Mouse (Mus musculus): ENCODE measurements around the gene Pf4. TPM values are rescaled to one million over a fixed set of nuclear protein-coding genes. Genes with fewer than 3 reads are reported as not detected.
"Not testable (repeated sequence)": the region's sequence is repeated elsewhere in the genome, so short reads cannot be mapped to it uniquely, and the experiment has no call there.

Gene Pf4
- total RNA-seq, 2 experiments from 2014 or later = 31.8 to 36.3 TPM

GRCm38 (mm10) chr5:90783697-90784096, 11.5 kb downstream of the Pf4 start:
- DNase-seq = no peak
- intact Hi-C loops (cut with DNase I) = loop anchor here (2.0 kb wide), 2 partner anchors 121 to 123 kb away; no protein-coding TSS in a partner anchor

- DNase-seq = no peak
- intact Hi-C loops (cut with DNase I) = loop anchor here (2.0 kb wide), 2 partner anchors 121 to 123 kb away; no protein-coding TSS in a partner anchor
Observed at GRCm38 (mm10) chr5:90785659-90786588, 13.7 kb downstream of the Pf4 start, which contains the start of gene Cxcl3. Gene Cxcl3, plus strand, starts transcription at chr5:90786103.

- intact Hi-C loops (cut with DNase I) = no loop called here
- DNase-seq = no peak
Observed at GRCm38 (mm10) chr5:90788114-90788513, 15.9 kb downstream of the Pf4 start.

GRCm38 (mm10) chr5:90789306-90790073, 17.3 kb downstream of the Pf4 start:
- intact Hi-C loops (cut with DNase I) = no loop called here
- no peak for DNase-seq

- DNase-seq = no peak
- intact Hi-C loops (cut with DNase I) = no loop called here
Observed at GRCm38 (mm10) chr5:90790074-90790502, 17.9 kb downstream of the Pf4 start.

GRCm38 (mm10) chr5:90794195-90794625, 22.0 kb downstream of the Pf4 start, which contains the start of gene Cxcl15:
Gene Cxcl15, plus strand, starts transcription at chr5:90794534.
- intact Hi-C loops (cut with DNase I) = no loop called here
- DNase-seq = no peak

GRCm38 (mm10) chr5:90795392-90795791, 23.2 kb downstream of the Pf4 start:
- DNase-seq; intact Hi-C loops (cut with DNase I): not testable (repeated sequence)

- intact Hi-C loops (cut with DNase I) = no loop called here
- DNase-seq = no peak
Observed at GRCm38 (mm10) chr5:90804574-90804973, 32.3 kb downstream of the Pf4 start.

- no peak for DNase-seq
- intact Hi-C loops (cut with DNase I) = no loop called here
Observed at GRCm38 (mm10) chr5:90806050-90806449, 33.8 kb downstream of the Pf4 start.

- intact Hi-C loops (cut with DNase I) = no loop called here
- DNase-seq = no peak
Observed at GRCm38 (mm10) chr5:90807176-90807950, 35.1 kb downstream of the Pf4 start.

GRCm38 (mm10) chr5:90819756-90820155, 47.5 kb downstream of the Pf4 start:
- DNase-seq = no peak
- intact Hi-C loops (cut with DNase I) = no loop called here

Small RNA genes within 50 kb of the gene (microRNA-seq; reads per million reads assigned to microRNA genes)
- gene Gm24322 = 0 reads per million in 2 experiments

Other genes starting within 250 kb of the Pf4 start
- not detected for gene 5830473C10Rik, start 211.3 kb upstream of the Pf4 start, total RNA-seq (2021)
- gene Rassf6, start 131.8 kb upstream of the Pf4 start, total RNA-seq (2021) = not detected
- under 1 TPM; 0.17 TPM for gene Cxcl5, start 13.1 kb upstream of the Pf4 start, total RNA-seq (2021)
- gene Ppbp, start 3.9 kb upstream of the Pf4 start, total RNA-seq (2021) = 1 to 10 TPM; 3.7 to 4.3 TPM
- not detected for gene Cxcl3, start 13.7 kb downstream of the Pf4 start, total RNA-seq (2021)
- under 1 TPM in 1 of 2 experiments, not detected in 1; 0.22 TPM for gene Cxcl15, start 22.1 kb downstream of the Pf4 start, total RNA-seq (2021)
- gene Cxcl1, start 118.8 kb downstream of the Pf4 start, total RNA-seq (2021) = under 1 TPM; 0.36 to 0.61 TPM
- gene Cxcl2, start 131.4 kb downstream of the Pf4 start, total RNA-seq (2021) = not detected
- gene Mthfd2l, start 158.7 kb downstream of the Pf4 start, total RNA-seq (2021) = 10 to 100 TPM; 12.1 to 12.2 TPM

All from heart, postnatal 14 days (tissue).